Mouse (Mus musculus) ES-CJ7 (cell line): ENCODE measurements around the gene Tarbp1.
"Not testable (repeated sequence)": the region's sequence is repeated elsewhere in the genome, so short reads cannot be mapped to it uniquely, and the experiment has no call there.

Source experiments
- DNase-seq: peaks from one replicate; pipeline ENCODE4 v3.0.0; 2011; ENCODE audit warnings: low read depth, low spot score

Tarbp1 gene

GRCm38 (mm10) chr8:126494160-126495110 is 19.6 kb upstream of the Tarbp1 start:
- DNase-seq, result peak; percentile 55

- DNase-seq, result peak; percentile 73
These were observed 8.1 kb upstream of the Tarbp1 start for GRCm38 (mm10) chr8:126482938-126483337.

GRCm38 (mm10) chr8:126482348-126482720 is 7.5 kb upstream of the Tarbp1 start:
- DNase-seq, result no peak

- peak; percentile 82 for DNase-seq
These were observed 6.9 kb upstream of the Tarbp1 start for GRCm38 (mm10) chr8:126481494-126482347.

GRCm38 (mm10) chr8:126480366-126480765 is 5.5 kb upstream of the Tarbp1 start:
- no peak for DNase-seq

- DNase-seq, result no peak
These were observed 3.8 kb upstream of the Tarbp1 start for GRCm38 (mm10) chr8:126478714-126479113.

GRCm38 (mm10) chr8:126476151-126476855 is 1.4 kb upstream of the Tarbp1 start:
- peak; percentile 86 for DNase-seq

- DNase-seq, result not testable (repeated sequence)
These were observed 873 bp upstream of the Tarbp1 start for GRCm38 (mm10) chr8:126475738-126476137.

- DNase-seq, result peak; percentile 38
These were observed 1.0 kb downstream of the Tarbp1 start for GRCm38 (mm10) chr8:126473802-126474298.

GRCm38 (mm10) chr8:126464071-126464470 is 10.8 kb downstream of the Tarbp1 start:
- DNase-seq, result no peak

GRCm38 (mm10) chr8:126461735-126462134 is 13.1 kb downstream of the Tarbp1 start:
- no peak for DNase-seq

- DNase-seq, result peak; percentile 48
These were observed 14.6 kb downstream of the Tarbp1 start for GRCm38 (mm10) chr8:126460274-126460673.

GRCm38 (mm10) chr8:126455383-126455782 is 19.5 kb downstream of the Tarbp1 start:
- peak; percentile 37 for DNase-seq

- DNase-seq, result no peak
These were observed 23.7 kb downstream of the Tarbp1 start for GRCm38 (mm10) chr8:126451158-126451557.

GRCm38 (mm10) chr8:126438937-126439336 is 35.9 kb downstream of the Tarbp1 start:
- no peak for DNase-seq

- DNase-seq, result peak; percentile 50
These were observed 41.0 kb downstream of the Tarbp1 start for GRCm38 (mm10) chr8:126433827-126434226.

- DNase-seq, result no peak
These were observed 45.2 kb downstream of the Tarbp1 start for GRCm38 (mm10) chr8:126429635-126430034.

GRCm38 (mm10) chr8:126424946-126425345 is 49.9 kb downstream of the Tarbp1 start:
- no peak for DNase-seq

- no peak for DNase-seq
These were observed 50.7 kb downstream of the Tarbp1 start for GRCm38 (mm10) chr8:126424163-126424562.

GRCm38 (mm10) chr8:126422920-126423300 is 52.0 kb downstream of the Tarbp1 start:
- peak; percentile 49 for DNase-seq

GRCm38 (mm10) chr8:126422174-126422919 is 52.5 kb downstream of the Tarbp1 start, which contains the start of gene Coa6:
Gene Coa6, plus strand, starts transcription at chr8:126422515.
- DNase-seq, result peak; percentile 97
